Mouse (Mus musculus): Measurements from ENCODE around the gene Gm17428. TPM values are rescaled to one million over a fixed set of nuclear protein-coding genes. Genes with fewer than 3 reads are reported as not detected.

The Gm17428 gene
- total and polyA plus RNA-seq, 3 experiments: not detected

GRCm38 (mm10) chr14:55001446-55001845, 24.7 kb downstream of the Gm17428 start:
- dilution Hi-C loops (cut with MboI; ENCODE audit: extremely low pct_ligation_motif_present, extremely low pct_unique_long_range_greater_than_20kb, low sequenced_read_pairs): no loop called here

GRCm38 (mm10) chr14:55001938-55002686, 25.4 kb downstream of the Gm17428 start:
- Histone ChIP-seq H3K9ac (ENCODE audit: insufficient read depth, low read depth) (no peak overlapping the region), H3K4me2 (ENCODE audit: insufficient read depth, low read depth, poor library complexity, severe bottlenecking) (no peak overlapping the region), H3K27ac (ENCODE audit: insufficient read depth, low read depth) (no peak overlapping the region), H3K36me3 (replicated peaks in 1 of 2; ENCODE audit: control insufficient read depth in 1 of 2, insufficient read depth in 1 of 2, low read length in 1 of 2) (no peaks in the 10 kb centered on the region), H3K9me3 (replicated peaks; ENCODE audit: low read length) (peaks cover 6% of the 10 kb centered on the region), H3K4me1 (ENCODE audit: control insufficient read depth in 1 of 2, insufficient read depth in 2 of 2) (no peaks in the 10 kb centered on the region), H3K79me2 (replicated peaks; ENCODE audit: control insufficient read depth, extremely low read depth, insufficient read depth, poor library complexity, severe bottlenecking) (no peaks in the 10 kb centered on the region), H3K27me3 (replicated peaks) (peaks cover 59% of the 10 kb centered on the region), H3K4me3 (replicated peaks in 1 of 3; ENCODE audit: low read depth in 2 of 3, low read length in 2 of 3, poor library complexity in 1 of 3) (no peak overlapping the region)
- dilution Hi-C loops (cut with MboI; ENCODE audit: extremely low pct_ligation_motif_present, extremely low pct_unique_long_range_greater_than_20kb, low sequenced_read_pairs) (no loop called here), in situ Hi-C loops (cut with MboI; ENCODE audit: low pct_ligation_motif_present, low pct_unique_long_range_greater_than_20kb, low sequenced_read_pairs) (no loop called here)
- no peak for DNase-seq (ENCODE audit: extremely low read depth)
- no peak for TF ChIP-seq CTCF (conservative IDR thresholded peaks at IDR 0.05 in 1 of 2, IDR thresholded peaks at IDR 0.05 in 1 of 2; ENCODE audit: low read depth in 2 of 2, low read length in 2 of 2)
- TF ChIP-seq MYC (IDR thresholded peaks at IDR 0.05; ENCODE audit: low read depth, low read length): no peak
- TF ChIP-seq MEF2A (IDR thresholded peaks at IDR 0.05; ENCODE audit: borderline replicate concordance, low read depth, low read length): no peak
- TF ChIP-seq ZKSCAN1 (IDR thresholded peaks at IDR 0.05; ENCODE audit: borderline replicate concordance, low read depth, low read length): no peak
- TF ChIP-seq HCFC1 (IDR thresholded peaks at IDR 0.05; ENCODE audit: low read depth, low read length): no peak
- TF ChIP-seq USF1 (IDR thresholded peaks at IDR 0.05; ENCODE audit: low read depth, low read length): no peak
- no peak for TF ChIP-seq KAT2A (IDR thresholded peaks at IDR 0.05; ENCODE audit: insufficient replicate concordance, low read length)
- no peak for TF ChIP-seq USF2 (conservative IDR thresholded peaks at IDR 0.05; ENCODE audit: low read depth, low read length)
- no peak for TF ChIP-seq IRF4 (IDR thresholded peaks at IDR 0.05; ENCODE audit: low read depth, low read length)
- no peak for TF ChIP-seq MAFK (IDR thresholded peaks at IDR 0.05; ENCODE audit: insufficient replicate concordance, low read length)
- TF ChIP-seq GABPA (IDR thresholded peaks at IDR 0.05; ENCODE audit: insufficient replicate concordance, low read depth, low read length): no peak
- TF ChIP-seq SMC3 (IDR thresholded peaks at IDR 0.05; ENCODE audit: low read depth, low read length): no peak
- no peak for TF ChIP-seq TCF12 (IDR thresholded peaks at IDR 0.05; ENCODE audit: low read depth, low read length)
- TF ChIP-seq E2F4 (IDR thresholded peaks at IDR 0.05; ENCODE audit: insufficient replicate concordance, low read depth, low read length): no peak
- TF ChIP-seq MAX (IDR thresholded peaks at IDR 0.05; ENCODE audit: low read length): no peak
- no peak for TF ChIP-seq JUND (conservative IDR thresholded peaks at IDR 0.05; ENCODE audit: low read depth, low read length)

More at GRCm38 (mm10) chr14:55001446-55001845, 24.7 kb downstream of the Gm17428 start:
- Histone ChIP-seq H3K9ac (ENCODE audit: insufficient read depth, low read depth) (no peak overlapping the region), H3K4me2 (ENCODE audit: insufficient read depth, low read depth, poor library complexity, severe bottlenecking) (no peak overlapping the region), H3K4me3 (replicated peaks in 1 of 3; ENCODE audit: low read depth in 2 of 3, low read length in 2 of 3, poor library complexity in 1 of 3) (no peak overlapping the region), H3K79me2 (replicated peaks; ENCODE audit: control insufficient read depth, extremely low read depth, insufficient read depth, poor library complexity, severe bottlenecking) (no peaks in the 10 kb centered on the region), H3K27me3 (replicated peaks) (peaks cover 61% of the 10 kb centered on the region), H3K27ac (ENCODE audit: insufficient read depth, low read depth) (no peak overlapping the region), H3K9me3 (replicated peaks; ENCODE audit: low read length) (peaks cover 6% of the 10 kb centered on the region), H3K36me3 (replicated peaks in 1 of 2; ENCODE audit: control insufficient read depth in 1 of 2, insufficient read depth in 1 of 2, low read length in 1 of 2) (no peaks in the 10 kb centered on the region), H3K4me1 (ENCODE audit: control insufficient read depth in 1 of 2, insufficient read depth in 2 of 2) (no peaks in the 10 kb centered on the region)
- no peak for DNase-seq (ENCODE audit: extremely low read depth)
- TF ChIP-seq ELF1 (IDR thresholded peaks at IDR 0.05; ENCODE audit: low read depth, low read length): no peak
- no peak for TF ChIP-seq MYC (IDR thresholded peaks at IDR 0.05; ENCODE audit: low read depth, low read length)
- TF ChIP-seq CTCF (conservative IDR thresholded peaks at IDR 0.05 in 1 of 2, IDR thresholded peaks at IDR 0.05 in 1 of 2; ENCODE audit: low read depth in 2 of 2, low read length in 2 of 2): peak in 1 of 2 experiments; percentile 12; a peak in 1 of 4 replicates
- in situ Hi-C loops (cut with MboI; ENCODE audit: low pct_ligation_motif_present, low pct_unique_long_range_greater_than_20kb, low sequenced_read_pairs): no loop called here

Data from CH12.LX (cell line).